Mouse (Mus musculus) urinary bladder, postnatal 25 days (tissue): Measurements from ENCODE around the gene Marf1.

Experiments used
- DNase-seq: peaks from one replicate; pipeline ENCODE4 v3.0.0; 2022; ENCODE audit warnings: low spot score

The Marf1 gene

GRCm38 (mm10) chr16:14059869-14060268, 103.3 kb downstream of the Marf1 start:
- DNase-seq = no peak
